Mouse (Mus musculus): Measurements from ENCODE around the gene Stim2. TPM values are rescaled to one million over a fixed set of nuclear protein-coding genes. Genes with fewer than 3 reads are reported as not detected.

The Stim2 gene
- total and polyA plus RNA-seq, 3 experiments: 11.7 to 18.6 TPM; not detected in 1

- TF ChIP-seq TAL1 (IDR thresholded peaks at IDR 0.05; ENCODE audit: low read length) (peak; percentile 72), MAZ (IDR thresholded peaks at IDR 0.05; ENCODE audit: low read depth, low read length) (0 out of 2 replicates have a peak, but pooled peaks have one; percentile 28), CHD2 (IDR thresholded peaks at IDR 0.05; ENCODE audit: low read length) (peak; percentile 42; the same call in 1 of the 2 replicates)
Measured at GRCm38 (mm10) chr5:54045523-54045922, 47.2 kb downstream of the Stim2 start (continued).

GRCm38 (mm10) chr5:54046432-54046831 is 48.1 kb downstream of the Stim2 start:
- TF ChIP-seq RAD21 (IDR thresholded peaks at IDR 0.05; ENCODE audit: low read depth, low read length) (no peak), ZNF384 (IDR thresholded peaks at IDR 0.05; ENCODE audit: low read depth, low read length) (no peak), ZMIZ1 (IDR thresholded peaks at IDR 0.05; ENCODE audit: low read depth, low read length) (no peak), UBTF (IDR thresholded peaks at IDR 0.05; ENCODE audit: borderline replicate concordance, insufficient read depth, low read depth, low read length) (no peak), MAZ (IDR thresholded peaks at IDR 0.05; ENCODE audit: low read depth, low read length) (no peak), KAT2A (conservative IDR thresholded peaks at IDR 0.05; ENCODE audit: low read depth, low read length) (no peak), GATA1 (IDR thresholded peaks at IDR 0.05; ENCODE audit: low read depth, low read length) (no peak), TBP (IDR thresholded peaks at IDR 0.05; ENCODE audit: low read depth, low read length) (no peak), CHD1 (IDR thresholded peaks at IDR 0.05; ENCODE audit: low read depth, low read length) (no peak), TCF12 (IDR thresholded peaks at IDR 0.05; ENCODE audit: low read depth, low read length) (no peak), POLR2AphosphoS2 (IDR thresholded peaks at IDR 0.05; ENCODE audit: low read length) (no peak)
- no peaks in the 10 kb centered on the region for H3K9me3 ChIP-seq (replicated peaks; ENCODE audit: insufficient read depth, low read length)
- H3K4me1 ChIP-seq (ENCODE audit: control insufficient read depth in 1 of 2, insufficient read depth in 2 of 2, low read length in 2 of 2): peaks cover 42 to 54% of the 10 kb centered on the region in 2 experiments
- H3K36me3 ChIP-seq (ENCODE audit: control insufficient read depth in 1 of 2, insufficient read depth in 2 of 2, low read length in 2 of 2): peaks cover 0 to 61% of the 10 kb centered on the region in 2 experiments; a peak in 2 of 4 replicates
- H3K9ac ChIP-seq (ENCODE audit: control insufficient read depth, low read depth, low read length, poor library complexity, severe bottlenecking): no peak overlapping the region
- no peak overlapping the region for H3K4me3 ChIP-seq (ENCODE audit: control insufficient read depth in 1 of 2, insufficient read depth in 1 of 2, low read depth in 2 of 2, low read length in 2 of 2)
- H3K27ac ChIP-seq (ENCODE audit: control insufficient read depth, low read depth, low read length): peak overlapping the region; percentile 26; the same call in 1 of the 2 replicates
- peaks cover 13% of the 10 kb centered on the region; the same call in 1 of the 2 replicates for H3K79me2 ChIP-seq (ENCODE audit: control insufficient read depth, insufficient read depth, low read length, poor library complexity)
- no peak for DNase-seq (ENCODE audit: low read depth, low spot score)
- no peaks in the 10 kb centered on the region for H3K27me3 ChIP-seq (ENCODE audit: control insufficient read depth in 1 of 2, insufficient read depth in 2 of 2, low read length in 2 of 2)

- H3K27ac ChIP-seq (ENCODE audit: control insufficient read depth, low read depth, low read length): no peak overlapping the region
- no peak overlapping the region for H3K4me3 ChIP-seq (ENCODE audit: control insufficient read depth in 1 of 2, insufficient read depth in 1 of 2, low read depth in 2 of 2, low read length in 2 of 2)
- H3K79me2 ChIP-seq (ENCODE audit: control insufficient read depth, insufficient read depth, low read length, poor library complexity): peaks cover 9% of the 10 kb centered on the region; the same call in 1 of the 2 replicates
- no peaks in the 10 kb centered on the region for H3K27me3 ChIP-seq (ENCODE audit: control insufficient read depth in 1 of 2, insufficient read depth in 2 of 2, low read length in 2 of 2)
- TF ChIP-seq UBTF (IDR thresholded peaks at IDR 0.05; ENCODE audit: borderline replicate concordance, insufficient read depth, low read depth, low read length): no peak
- TF ChIP-seq MYB (IDR thresholded peaks at IDR 0.05; ENCODE audit: low read depth, low read length): no peak
- no peak for TF ChIP-seq KAT2A (conservative IDR thresholded peaks at IDR 0.05; ENCODE audit: low read depth, low read length)
- no peak for TF ChIP-seq ZNF384 (IDR thresholded peaks at IDR 0.05; ENCODE audit: low read depth, low read length)
- no peak for TF ChIP-seq SIN3A (IDR thresholded peaks at IDR 0.05; ENCODE audit: low read length)
- TF ChIP-seq HCFC1 (IDR thresholded peaks at IDR 0.05; ENCODE audit: low read depth, low read length): no peak
- TF ChIP-seq POLR2AphosphoS5 (IDR thresholded peaks at IDR 0.05; ENCODE audit: borderline replicate concordance, low read depth, low read length): no peak
- TF ChIP-seq SMC3 (IDR thresholded peaks at IDR 0.05; ENCODE audit: low read depth, low read length): no peak
- no peak for TF ChIP-seq GABPA (IDR thresholded peaks at IDR 0.05; ENCODE audit: low read depth, low read length)
- no peak for TF ChIP-seq POLR2AphosphoS2 (IDR thresholded peaks at IDR 0.05; ENCODE audit: low read length)
- TF ChIP-seq MYC (IDR thresholded peaks at IDR 0.05; ENCODE audit: low read depth, low read length): no peak
- no peak for TF ChIP-seq E2F4 (IDR thresholded peaks at IDR 0.05; ENCODE audit: borderline replicate concordance, low read depth, low read length)
- no peak for TF ChIP-seq MEF2A (IDR thresholded peaks at IDR 0.05; ENCODE audit: extremely low read depth, insufficient replicate concordance, low read depth, low read length, poor library complexity, severe bottlenecking)
- H3K36me3 ChIP-seq (ENCODE audit: control insufficient read depth in 1 of 2, insufficient read depth in 2 of 2, low read length in 2 of 2): peaks cover 0 to 56% of the 10 kb centered on the region in 2 experiments; a peak in 2 of 4 replicates
- H3K4me1 ChIP-seq (ENCODE audit: control insufficient read depth in 1 of 2, insufficient read depth in 2 of 2, low read length in 2 of 2): peaks cover 37 to 50% of the 10 kb centered on the region in 2 experiments
- DNase-seq (ENCODE audit: low read depth, low spot score): no peak
- H3K9me3 ChIP-seq (replicated peaks; ENCODE audit: insufficient read depth, low read length): no peaks in the 10 kb centered on the region
- H3K9ac ChIP-seq (ENCODE audit: control insufficient read depth, low read depth, low read length, poor library complexity, severe bottlenecking): no peak overlapping the region
Measured at GRCm38 (mm10) chr5:54049145-54049733, 50.9 kb downstream of the Stim2 start.

All from MEL (cell line).